Mouse (Mus musculus): ENCODE data around the gene Prap1.

GRCm38 (mm10) chr7:140058528-140058927 is 34.7 kb upstream of the Prap1 start:
- TF ChIP-seq GATA1 (IDR thresholded peaks at IDR 0.05; ENCODE audit: borderline replicate concordance, low read length) (no peak), FLI1 (IDR thresholded peaks at IDR 0.05; ENCODE audit: low read length) (no peak)
